Mouse (Mus musculus): Measurements from ENCODE around the gene Cbx4. TPM values are rescaled to one million over a fixed set of nuclear protein-coding genes. Genes with fewer than 3 reads are reported as not detected.
"Not testable (repeated sequence)": the region's sequence is repeated elsewhere in the genome, so short reads cannot be mapped to it uniquely, and the experiment has no call there.

The Cbx4 gene
- polyA plus RNA-seq, 1 experiment from 2014 or later: 14.5 TPM

- not testable (repeated sequence) for H3K4me2 ChIP-seq (ENCODE audit: low read depth, low read length); H3K9me3 ChIP-seq (ENCODE audit: control insufficient read depth, low read length); H3K4me1 ChIP-seq (ENCODE audit: control insufficient read depth, insufficient read depth, low read length); H3K27ac ChIP-seq (ENCODE audit: low read depth, low read length); H3K36me3 ChIP-seq (ENCODE audit: control insufficient read depth, insufficient read depth, low read length); H3K4me3 ChIP-seq (ENCODE audit: low read depth, low read length); H3K9ac ChIP-seq (replicated peaks; ENCODE audit: low read depth, low read length); H3K27me3 ChIP-seq (ENCODE audit: control insufficient read depth, insufficient read depth, low read length); ATAC-seq (ENCODE audit: low read depth)
- 71% methylated on average over 4 of the region's 4 CpGs for WGBS
Observed at GRCm38 (mm10) chr11:119100355-119100754, 14.3 kb upstream of the Cbx4 start.

GRCm38 (mm10) chr11:119098202-119098601 lies 12.2 kb upstream of the Cbx4 start:
- WGBS: 77% methylated on average over 4 of the region's 4 CpGs
- Histone ChIP-seq H3K9me3 (ENCODE audit: control insufficient read depth, low read length) (no peaks in the 10 kb centered on the region), H3K4me2 (ENCODE audit: low read depth, low read length) (no peak overlapping the region), H3K27ac (ENCODE audit: low read depth, low read length) (no peak overlapping the region), H3K4me1 (ENCODE audit: control insufficient read depth, insufficient read depth, low read length) (no peaks in the 10 kb centered on the region), H3K27me3 (ENCODE audit: control insufficient read depth, insufficient read depth, low read length) (no peaks in the 10 kb centered on the region), H3K36me3 (ENCODE audit: control insufficient read depth, insufficient read depth, low read length) (no peaks in the 10 kb centered on the region), H3K9ac (replicated peaks; ENCODE audit: low read depth, low read length) (no peak overlapping the region), H3K4me3 (ENCODE audit: low read depth, low read length) (no peak overlapping the region)
- no peak for ATAC-seq (ENCODE audit: low read depth)

- Histone ChIP-seq H3K4me3 (ENCODE audit: low read depth, low read length) (no peak overlapping the region), H3K9ac (replicated peaks; ENCODE audit: low read depth, low read length) (0 out of 2 replicates have a peak overlapping the region, but pooled peaks have one; percentile 11), H3K4me1 (ENCODE audit: control insufficient read depth, insufficient read depth, low read length) (no peaks in the 10 kb centered on the region; the same call in 1 of the 2 replicates), H3K27me3 (ENCODE audit: control insufficient read depth, insufficient read depth, low read length) (no peaks in the 10 kb centered on the region), H3K36me3 (ENCODE audit: control insufficient read depth, insufficient read depth, low read length) (no peaks in the 10 kb centered on the region), H3K9me3 (ENCODE audit: control insufficient read depth, low read length) (no peaks in the 10 kb centered on the region), H3K27ac (ENCODE audit: low read depth, low read length) (no peak overlapping the region), H3K4me2 (ENCODE audit: low read depth, low read length) (no peak overlapping the region)
- no peak for ATAC-seq (ENCODE audit: low read depth)
- 45% methylated on average over 3 of the region's 3 CpGs for WGBS
Observed at GRCm38 (mm10) chr11:119095441-119095840, 9.4 kb upstream of the Cbx4 start.

- H3K4me3 ChIP-seq (ENCODE audit: low read depth, low read length): no peak overlapping the region
- H3K9ac ChIP-seq (replicated peaks; ENCODE audit: low read depth, low read length): no peak overlapping the region
- peaks cover 8% of the 10 kb centered on the region for H3K27me3 ChIP-seq (ENCODE audit: control insufficient read depth, insufficient read depth, low read length)
- 72% methylated on average over 1 of the region's 1 CpGs for WGBS
- no peaks in the 10 kb centered on the region for H3K9me3 ChIP-seq (ENCODE audit: control insufficient read depth, low read length)
- no peak overlapping the region for H3K4me2 ChIP-seq (ENCODE audit: low read depth, low read length)
- no peak overlapping the region for H3K27ac ChIP-seq (ENCODE audit: low read depth, low read length)
- H3K4me1 ChIP-seq (ENCODE audit: control insufficient read depth, insufficient read depth, low read length): peaks cover 7% of the 10 kb centered on the region
- no peaks in the 10 kb centered on the region for H3K36me3 ChIP-seq (ENCODE audit: control insufficient read depth, insufficient read depth, low read length)
- no peak for ATAC-seq (ENCODE audit: low read depth)
Observed at GRCm38 (mm10) chr11:119093322-119093721, 7.3 kb upstream of the Cbx4 start.

- no peak overlapping the region for H3K27ac ChIP-seq (ENCODE audit: low read depth, low read length)
- no peak overlapping the region for H3K4me2 ChIP-seq (ENCODE audit: low read depth, low read length)
- WGBS: 69% methylated on average over 3 of the region's 3 CpGs
- peaks cover 7% of the 10 kb centered on the region for H3K4me1 ChIP-seq (ENCODE audit: control insufficient read depth, insufficient read depth, low read length)
- no peak overlapping the region for H3K4me3 ChIP-seq (ENCODE audit: low read depth, low read length)
- H3K9me3 ChIP-seq (ENCODE audit: control insufficient read depth, low read length): no peaks in the 10 kb centered on the region
- ATAC-seq (ENCODE audit: low read depth): no peak
- H3K27me3 ChIP-seq (ENCODE audit: control insufficient read depth, insufficient read depth, low read length): peaks cover 18% of the 10 kb centered on the region
- H3K9ac ChIP-seq (replicated peaks; ENCODE audit: low read depth, low read length): no peak overlapping the region
- H3K36me3 ChIP-seq (ENCODE audit: control insufficient read depth, insufficient read depth, low read length): no peaks in the 10 kb centered on the region
Observed at GRCm38 (mm10) chr11:119092286-119092685, 6.3 kb upstream of the Cbx4 start.

- ATAC-seq (ENCODE audit: low read depth): peak; percentile 10; the same call in 1 of the 2 replicates
Observed at GRCm38 (mm10) chr11:119091598-119091991, 5.6 kb upstream of the Cbx4 start.

GRCm38 (mm10) chr11:119090961-119091597 lies 5.1 kb upstream of the Cbx4 start:
- peak overlapping the region; percentile 50 for H3K4me3 ChIP-seq (ENCODE audit: low read depth, low read length)
- H3K4me2 ChIP-seq (ENCODE audit: low read depth, low read length): peak overlapping the region; percentile 97
- H3K4me1 ChIP-seq (ENCODE audit: control insufficient read depth, insufficient read depth, low read length): peaks cover 7% of the 10 kb centered on the region
- H3K27me3 ChIP-seq (ENCODE audit: control insufficient read depth, insufficient read depth, low read length): peaks cover 22% of the 10 kb centered on the region
- peak; percentile 41 for ATAC-seq (ENCODE audit: low read depth)
- no peaks in the 10 kb centered on the region for H3K36me3 ChIP-seq (ENCODE audit: control insufficient read depth, insufficient read depth, low read length)
- peak overlapping the region; percentile 57; the same call in 1 of the 2 replicates for H3K27ac ChIP-seq (ENCODE audit: low read depth, low read length)
- 1% methylated on average over 33 of the region's 42 CpGs for WGBS
- H3K9ac ChIP-seq (replicated peaks; ENCODE audit: low read depth, low read length): peak overlapping the region; percentile 70
- no peaks in the 10 kb centered on the region for H3K9me3 ChIP-seq (ENCODE audit: control insufficient read depth, low read length)

More at GRCm38 (mm10) chr11:119091598-119091991, 5.6 kb upstream of the Cbx4 start:
- H3K4me3 ChIP-seq (ENCODE audit: low read depth, low read length): peak overlapping the region; percentile 50; the same call in 1 of the 2 replicates
- H3K9ac ChIP-seq (replicated peaks; ENCODE audit: low read depth, low read length): no peak overlapping the region
- H3K9me3 ChIP-seq (ENCODE audit: control insufficient read depth, low read length): no peaks in the 10 kb centered on the region
- peaks cover 7% of the 10 kb centered on the region for H3K4me1 ChIP-seq (ENCODE audit: control insufficient read depth, insufficient read depth, low read length)
- 5% methylated on average over 8 of the region's 8 CpGs for WGBS
- H3K36me3 ChIP-seq (ENCODE audit: control insufficient read depth, insufficient read depth, low read length): no peaks in the 10 kb centered on the region
- peak overlapping the region; percentile 97; the same call in 1 of the 2 replicates for H3K4me2 ChIP-seq (ENCODE audit: low read depth, low read length)
- no peak overlapping the region for H3K27ac ChIP-seq (ENCODE audit: low read depth, low read length)
- H3K27me3 ChIP-seq (ENCODE audit: control insufficient read depth, insufficient read depth, low read length): peaks cover 20% of the 10 kb centered on the region

- H3K9me3 ChIP-seq (ENCODE audit: control insufficient read depth, low read length): no peaks in the 10 kb centered on the region
- under 1% methylated on average over 71 of the region's 75 CpGs for whole genome bisulfite sequencing
- H3K4me3 ChIP-seq (ENCODE audit: low read depth, low read length): peak overlapping the region; percentile 50
- peak overlapping the region; percentile 57; the same call in 1 of the 2 replicates for H3K27ac ChIP-seq (ENCODE audit: low read depth, low read length)
- no peak for ATAC-seq (ENCODE audit: low read depth)
- H3K4me2 ChIP-seq (ENCODE audit: low read depth, low read length): peak overlapping the region; percentile 97
- H3K4me1 ChIP-seq (ENCODE audit: control insufficient read depth, insufficient read depth, low read length): peaks cover 7% of the 10 kb centered on the region
- peak overlapping the region; percentile 70 for H3K9ac ChIP-seq (replicated peaks; ENCODE audit: low read depth, low read length)
- no peaks in the 10 kb centered on the region for H3K36me3 ChIP-seq (ENCODE audit: control insufficient read depth, insufficient read depth, low read length)
- H3K27me3 ChIP-seq (ENCODE audit: control insufficient read depth, insufficient read depth, low read length): peaks cover 22% of the 10 kb centered on the region
Observed at GRCm38 (mm10) chr11:119090076-119090960, 4.3 kb upstream of the Cbx4 start.
